Mouse (Mus musculus): Measurements from ENCODE around the gene R3hdm2.

The R3hdm2 gene

DNA sequence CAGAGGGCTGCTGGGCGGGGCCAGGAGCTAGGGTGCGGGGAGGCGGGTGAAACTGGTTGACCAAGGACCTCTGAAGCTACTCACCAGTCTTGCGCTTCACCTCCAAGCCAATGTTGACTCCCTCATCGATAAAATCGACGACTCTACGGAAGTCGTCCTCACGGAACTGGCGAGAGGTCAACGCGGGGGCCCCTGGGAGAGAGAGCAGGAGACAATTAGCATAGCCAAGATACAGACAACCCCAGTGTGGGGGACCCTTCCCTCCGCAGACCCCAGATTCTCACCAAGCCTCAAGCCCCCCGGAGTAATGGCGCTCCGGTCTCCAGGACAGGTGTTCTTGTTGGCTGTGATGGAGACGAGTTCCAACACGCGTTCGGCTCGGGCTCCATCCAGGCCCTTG is 137.8 kb downstream of the R3hdm2 start:
- DNase-seq (ENCODE audit: low read depth, low spot score), result no peak

DNA sequence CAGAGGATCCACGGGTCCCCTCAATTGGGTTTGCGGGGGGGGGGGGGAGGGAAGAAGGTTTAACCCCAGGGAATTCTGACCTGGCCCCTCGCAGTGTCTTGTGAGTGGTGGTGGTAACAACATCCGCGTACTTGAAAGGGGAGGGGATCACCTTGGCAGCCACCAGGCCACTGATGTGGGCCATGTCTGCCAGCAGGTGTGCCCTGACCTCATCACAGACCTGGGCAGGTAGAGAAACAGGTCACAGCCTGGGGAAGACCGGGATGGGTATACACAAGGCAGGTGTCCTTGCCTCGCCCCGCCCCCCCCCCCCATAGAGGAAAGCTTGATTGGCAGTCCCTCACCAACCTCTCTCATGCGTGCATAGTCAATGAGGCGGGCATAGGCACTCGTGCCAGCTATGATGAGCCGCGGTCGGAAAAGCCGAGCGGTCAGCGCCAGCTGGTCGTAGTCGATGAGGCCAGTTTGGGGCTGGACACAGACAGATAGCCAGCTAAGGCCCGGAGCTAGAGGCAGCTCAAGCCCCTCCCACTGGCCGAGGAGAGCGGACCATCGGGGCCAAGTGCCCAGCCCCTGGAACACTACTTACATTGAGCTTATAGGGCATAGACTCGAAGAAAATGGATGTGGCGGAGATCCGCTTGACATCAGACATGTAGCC is 139.0 kb downstream of the R3hdm2 start:
- DNase-seq (ENCODE audit: low read depth, low spot score), result no peak

DNA sequence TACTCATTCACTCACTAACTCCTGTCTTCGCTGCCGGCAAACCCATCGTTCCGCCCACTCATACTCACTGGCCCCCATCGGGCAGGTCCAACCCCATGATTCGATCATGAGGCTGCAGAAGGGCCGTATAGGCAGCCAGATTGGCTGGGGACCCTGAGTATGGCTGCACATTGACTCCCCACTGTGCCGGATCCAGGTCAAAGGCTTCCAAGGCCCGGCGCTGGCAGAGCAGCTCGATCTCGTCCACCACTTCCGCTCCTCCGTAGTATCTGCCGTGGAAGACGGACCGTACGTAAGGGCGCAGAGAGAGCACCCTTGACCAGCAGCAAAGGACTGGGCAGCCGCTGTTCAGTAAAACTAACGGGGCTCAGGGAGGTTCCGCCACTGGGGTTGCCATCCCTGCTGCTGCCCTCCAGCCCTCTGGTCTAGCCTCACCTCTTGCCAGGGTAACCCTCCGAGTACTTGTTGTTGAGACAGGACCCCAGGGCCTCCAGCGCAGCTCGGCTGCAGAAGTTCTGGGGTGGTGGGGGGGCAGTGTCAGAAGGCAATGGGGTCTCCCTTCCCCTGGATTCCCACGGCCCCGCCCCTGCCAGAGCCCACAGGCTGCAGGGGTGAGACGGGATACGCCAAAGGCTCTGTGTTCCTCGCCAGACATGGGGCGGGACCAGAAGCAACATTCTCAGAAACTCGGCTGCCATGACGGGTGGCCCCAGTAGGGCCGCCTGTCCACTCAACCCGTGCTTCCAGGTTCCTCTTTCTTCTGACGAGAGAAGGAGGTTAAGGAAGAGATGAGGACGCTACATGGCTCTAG is 140.0 kb downstream of the R3hdm2 start:
- no peak for DNase-seq (ENCODE audit: low read depth, low spot score)

DNA sequence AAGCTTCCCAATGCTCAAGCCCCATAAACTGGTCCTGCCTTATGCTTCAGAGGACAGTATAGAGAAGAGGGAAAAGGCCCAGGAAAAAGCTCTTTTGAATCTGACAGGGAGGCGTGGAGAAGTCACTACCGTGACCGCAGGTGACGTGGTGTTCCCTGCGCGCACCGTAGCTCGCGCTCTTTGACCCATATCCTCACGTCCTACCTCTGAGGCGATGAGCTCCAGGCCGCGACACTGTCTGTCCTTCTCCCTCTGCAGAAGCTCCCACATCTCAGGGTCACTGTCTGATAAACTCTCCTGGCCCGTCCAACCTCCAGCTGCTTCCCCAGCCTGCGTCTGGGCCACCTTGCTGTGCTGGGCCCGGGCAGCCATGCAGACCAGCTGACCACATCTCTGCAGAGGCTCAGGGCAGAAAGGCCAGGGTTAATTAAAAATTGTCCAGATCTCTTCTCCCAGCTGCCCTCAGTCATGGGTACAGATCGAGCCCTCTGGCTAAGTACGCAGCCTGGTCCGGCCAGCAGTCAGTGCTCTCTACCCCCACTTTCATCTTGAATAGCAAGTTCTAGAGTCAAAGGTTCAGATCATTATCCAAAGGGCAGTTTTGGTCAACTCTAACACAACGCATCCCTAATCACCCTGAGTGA is 140.7 kb downstream of the R3hdm2 start:
- DNase-seq (ENCODE audit: low read depth, low spot score), result no peak

DNA sequence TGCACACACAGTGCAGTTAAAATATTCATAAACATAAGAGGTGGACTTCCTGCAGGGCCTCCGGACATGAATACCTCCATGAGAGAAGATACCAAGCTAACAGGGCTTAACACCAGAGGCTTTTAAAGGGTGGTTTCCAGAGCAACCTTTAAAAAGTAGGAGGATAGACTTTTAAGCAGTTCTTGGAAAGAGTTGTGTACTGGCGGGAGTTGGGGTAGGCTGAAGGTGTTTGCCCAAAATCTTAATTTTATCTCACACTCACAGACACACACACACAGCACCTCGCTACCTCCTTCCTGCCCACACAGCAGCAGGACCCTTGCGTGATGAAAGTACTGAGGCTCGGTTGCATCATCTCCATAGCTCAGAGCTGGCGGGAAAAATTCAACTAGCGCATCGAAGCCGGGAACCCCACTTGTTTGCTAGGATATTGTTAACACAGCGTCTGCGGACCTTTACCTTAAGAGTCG is 141.5 kb downstream of the R3hdm2 start:
- DNase-seq (ENCODE audit: low read depth, low spot score), result no peak

DNA sequence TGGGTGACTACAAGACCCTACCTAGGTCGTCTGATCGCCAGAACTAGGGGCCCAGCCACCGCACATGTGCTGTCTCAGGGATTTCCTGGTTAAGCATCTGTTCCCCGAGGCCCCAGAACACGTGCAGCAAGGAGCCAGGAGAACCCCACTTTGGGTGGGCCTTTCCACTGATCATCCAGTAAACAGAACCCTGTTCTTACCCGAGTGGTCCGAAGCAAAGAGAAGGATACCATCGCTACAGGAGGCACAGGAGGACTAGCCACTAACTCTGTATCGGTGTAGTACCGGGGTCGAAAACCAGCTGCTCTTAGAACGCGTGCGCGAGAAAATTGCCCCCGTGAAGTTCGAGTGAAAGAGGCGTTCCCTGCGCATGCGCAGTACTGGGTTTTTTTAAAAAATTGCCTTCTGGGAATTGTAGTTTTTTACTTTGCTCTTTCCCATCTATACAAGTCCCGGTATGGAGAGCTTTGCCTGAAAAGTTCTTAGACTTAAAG is 142.0 kb downstream of the R3hdm2 start, which contains the start of gene Shmt2:
Shmt2 (minus strand) TSS at position 357 of the 494 bp plus-strand sequence.
- DNase-seq (ENCODE audit: low read depth, low spot score), result peak; percentile 97

DNA sequence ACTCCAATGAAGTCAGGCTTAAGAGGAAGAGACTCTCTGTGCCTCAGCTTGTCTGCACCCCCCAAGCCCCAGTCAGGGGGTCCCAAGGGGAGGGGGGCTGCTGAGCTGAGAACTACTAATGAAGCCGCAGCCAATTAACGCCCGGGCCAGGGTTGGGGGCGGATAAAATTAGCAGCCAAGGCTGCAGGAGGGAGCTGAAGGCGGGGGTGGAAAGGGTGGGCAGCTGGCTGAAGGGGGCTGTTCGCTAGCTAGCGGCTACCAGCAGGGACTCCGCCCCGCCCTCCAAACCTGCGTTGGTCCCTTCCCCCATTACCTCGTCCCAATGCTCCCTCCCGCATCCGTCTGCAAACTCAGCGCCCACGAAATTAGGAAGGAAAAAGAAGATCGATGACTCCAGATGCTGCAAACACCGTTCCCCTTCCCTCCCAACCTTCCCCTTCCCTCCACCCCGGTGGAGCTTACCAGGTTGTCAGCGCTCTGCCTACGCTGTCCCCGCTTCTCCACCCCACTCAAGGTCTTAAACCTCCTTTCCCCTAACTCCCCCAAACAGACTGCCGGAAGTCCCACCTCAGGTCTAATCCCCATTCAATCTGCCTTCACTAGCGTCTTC is 144.6 kb downstream of the R3hdm2 start:
- DNase-seq (ENCODE audit: low read depth, low spot score), result no peak

DNA sequence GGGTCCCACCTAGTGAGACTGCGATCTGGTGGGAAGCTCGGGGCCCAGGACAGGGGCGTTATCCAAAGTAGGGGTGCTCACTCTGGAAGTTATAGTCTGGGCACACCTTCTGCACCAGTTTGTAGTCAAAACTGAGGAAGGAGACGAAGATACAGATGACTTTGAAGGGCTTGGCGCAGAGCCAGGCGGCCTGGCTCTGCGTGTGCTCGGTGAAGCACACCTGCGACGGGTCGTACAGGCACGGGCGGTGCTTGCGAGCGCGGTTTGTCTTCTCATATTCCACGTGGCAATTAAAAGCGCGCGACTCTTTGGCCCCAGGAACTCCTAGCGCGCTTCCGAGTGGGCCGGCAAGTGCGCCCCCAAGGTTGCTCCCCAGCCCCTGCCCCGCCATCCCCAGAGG is 145.9 kb downstream of the R3hdm2 start:
- DNase-seq (ENCODE audit: low read depth, low spot score), result no peak

DNA sequence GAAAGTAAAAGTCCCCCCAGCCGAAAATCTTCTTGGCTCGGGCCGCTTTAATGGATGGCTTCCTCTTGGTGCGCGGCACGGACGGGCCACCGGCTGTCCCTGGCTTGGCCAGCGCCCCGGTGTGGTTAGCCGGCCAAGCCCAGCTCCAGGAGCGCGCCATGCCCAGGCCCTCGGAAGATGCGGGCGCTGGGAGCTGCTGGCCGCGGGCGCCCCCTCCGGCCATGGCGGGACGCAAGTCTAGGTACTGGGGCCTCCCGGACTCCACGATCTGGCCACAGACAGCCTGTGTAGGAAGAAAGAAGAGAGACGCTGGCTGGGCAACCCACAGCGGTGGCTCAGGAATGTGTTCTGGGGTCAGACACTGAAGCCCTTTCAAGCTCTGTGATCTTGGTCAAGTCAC is 146.6 kb downstream of the R3hdm2 start:
- peak; percentile 68 for DNase-seq (ENCODE audit: low read depth, low spot score)

DNA sequence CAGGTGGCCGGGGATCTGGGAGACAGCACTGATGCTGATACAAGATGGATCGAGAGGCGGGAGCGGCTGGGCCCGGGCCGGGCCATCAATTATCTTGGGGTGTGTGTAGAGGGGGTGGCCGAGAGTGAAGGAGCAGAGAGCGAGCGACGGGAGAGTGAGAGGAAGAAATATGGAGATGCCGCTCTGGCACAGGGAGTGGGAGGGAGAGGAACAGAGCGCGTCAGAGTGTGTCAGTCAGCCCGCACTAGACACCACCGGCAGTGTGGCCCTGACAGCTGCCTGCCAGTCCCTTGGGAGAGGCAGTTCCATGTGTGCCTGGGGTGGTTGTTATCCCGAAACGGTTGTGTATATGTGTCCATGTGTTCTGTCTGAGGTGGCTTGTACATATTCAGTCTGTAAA is 147.4 kb downstream of the R3hdm2 start:
- no peak for DNase-seq (ENCODE audit: low read depth, low spot score)

DNA sequence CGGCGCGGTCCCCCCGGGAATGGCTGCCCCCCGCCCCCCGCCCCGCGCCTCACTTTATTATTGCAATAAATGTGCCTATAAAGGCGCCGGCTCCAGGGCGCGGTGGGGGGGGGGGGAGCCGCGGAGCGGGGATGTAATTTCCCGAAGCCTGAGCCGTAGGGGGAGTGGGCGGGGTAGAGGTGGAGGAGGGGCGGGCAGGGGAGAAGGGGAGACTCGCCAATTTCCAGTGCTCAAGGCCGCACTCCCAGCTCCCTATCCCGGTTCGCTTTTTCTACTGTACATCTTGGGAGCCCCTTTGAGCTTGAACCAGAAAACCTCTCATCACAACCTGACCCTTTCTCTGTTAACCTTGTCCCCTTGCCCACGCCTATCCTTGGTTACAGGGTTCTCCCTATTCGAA is 150.8 kb downstream of the R3hdm2 start:
- DNase-seq (ENCODE audit: low read depth, low spot score), result no peak

DNA sequence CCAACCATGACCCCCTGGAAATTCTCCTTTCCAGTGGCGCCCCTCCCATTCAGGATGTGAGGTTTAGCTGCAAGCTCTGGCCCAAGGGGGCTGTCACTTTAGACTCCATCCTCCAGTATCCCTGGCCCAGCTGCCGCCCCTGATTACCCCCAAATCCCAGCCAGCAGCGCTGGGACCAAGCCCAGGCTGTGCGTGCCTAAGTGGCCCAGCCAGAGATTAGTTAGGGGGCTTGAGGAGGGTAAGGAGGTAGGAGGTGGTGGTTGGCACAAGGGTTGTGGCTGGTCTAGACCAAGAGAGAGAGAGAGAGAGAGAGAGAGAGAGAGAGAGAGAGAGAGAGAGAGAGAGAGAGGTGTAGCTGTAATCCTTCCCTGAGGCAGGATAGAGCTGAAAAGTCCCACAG is 151.4 kb downstream of the R3hdm2 start:
- no peak for DNase-seq (ENCODE audit: low read depth, low spot score)

DNA sequence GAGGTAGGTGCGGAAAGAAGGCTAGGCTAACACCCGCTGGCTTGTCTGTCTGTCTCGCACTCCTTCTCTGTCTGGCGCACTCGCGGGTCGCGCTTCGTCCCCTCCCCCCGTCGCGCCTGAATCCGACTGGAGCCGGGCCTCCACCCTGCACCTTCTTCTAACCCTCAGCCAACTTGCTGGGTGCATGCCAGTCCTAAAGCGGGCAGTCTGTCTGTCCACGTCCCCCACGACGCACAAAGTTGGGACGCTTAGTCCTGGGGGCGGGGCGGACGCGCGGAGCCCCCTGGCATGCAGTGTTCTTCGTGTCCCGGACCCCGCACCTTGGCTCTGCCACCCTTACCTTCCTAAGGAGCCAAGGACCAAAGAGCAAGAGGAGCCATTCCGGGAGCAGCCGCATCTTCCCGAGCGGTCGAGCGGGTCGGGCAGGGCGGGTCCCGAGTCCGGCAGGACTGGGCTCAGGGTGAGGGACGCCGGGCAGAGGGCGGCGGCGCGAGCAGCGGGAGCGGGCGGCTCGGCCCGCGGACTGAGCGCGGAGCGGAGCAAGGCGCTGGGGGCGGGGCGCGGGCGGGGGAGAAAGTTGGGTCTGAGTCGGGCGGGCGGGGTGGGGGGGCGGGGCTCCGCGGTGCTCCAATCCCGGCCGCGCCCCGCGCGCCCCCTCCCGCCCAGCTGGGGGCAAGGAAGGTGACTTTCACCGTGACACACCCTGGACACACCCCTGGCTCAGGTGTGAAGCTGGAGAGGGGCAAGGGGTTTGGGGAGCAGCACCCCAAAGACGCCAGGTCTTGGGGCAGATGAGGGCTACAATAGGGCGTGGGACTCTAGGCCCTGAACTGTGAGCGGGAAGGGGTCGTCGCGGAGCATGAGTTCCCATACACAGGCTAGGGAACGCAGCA is 154.2 kb downstream of the R3hdm2 start, which contains the start of gene Nxph4:
Nxph4 (minus strand) TSS at position 524 of the 893 bp plus-strand sequence.
- DNase-seq (ENCODE audit: low read depth, low spot score), result no peak

DNA sequence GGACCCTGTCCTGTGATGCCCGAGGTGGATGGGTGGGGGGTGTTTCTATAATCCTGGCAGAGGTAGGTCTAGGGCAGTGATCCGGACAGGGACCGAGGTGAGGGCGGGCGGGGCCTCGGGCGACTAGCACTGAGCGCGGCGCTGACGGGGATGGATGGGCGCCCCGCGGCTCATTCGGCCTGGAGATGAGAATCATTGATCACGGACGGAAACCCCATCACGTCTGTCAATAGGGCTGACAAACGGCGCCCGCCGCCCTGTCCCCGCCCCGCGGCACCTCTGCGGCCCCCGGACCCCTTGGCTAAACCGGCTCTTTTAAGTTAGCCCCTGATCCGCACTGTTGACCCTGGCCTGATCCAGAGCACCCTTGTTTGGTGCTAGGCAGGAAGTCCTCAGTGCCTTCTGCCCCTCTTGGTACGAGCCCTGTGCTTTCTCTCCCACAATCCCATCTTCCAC is 154.8 kb downstream of the R3hdm2 start:
- DNase-seq (ENCODE audit: low read depth, low spot score), result no peak

DNA sequence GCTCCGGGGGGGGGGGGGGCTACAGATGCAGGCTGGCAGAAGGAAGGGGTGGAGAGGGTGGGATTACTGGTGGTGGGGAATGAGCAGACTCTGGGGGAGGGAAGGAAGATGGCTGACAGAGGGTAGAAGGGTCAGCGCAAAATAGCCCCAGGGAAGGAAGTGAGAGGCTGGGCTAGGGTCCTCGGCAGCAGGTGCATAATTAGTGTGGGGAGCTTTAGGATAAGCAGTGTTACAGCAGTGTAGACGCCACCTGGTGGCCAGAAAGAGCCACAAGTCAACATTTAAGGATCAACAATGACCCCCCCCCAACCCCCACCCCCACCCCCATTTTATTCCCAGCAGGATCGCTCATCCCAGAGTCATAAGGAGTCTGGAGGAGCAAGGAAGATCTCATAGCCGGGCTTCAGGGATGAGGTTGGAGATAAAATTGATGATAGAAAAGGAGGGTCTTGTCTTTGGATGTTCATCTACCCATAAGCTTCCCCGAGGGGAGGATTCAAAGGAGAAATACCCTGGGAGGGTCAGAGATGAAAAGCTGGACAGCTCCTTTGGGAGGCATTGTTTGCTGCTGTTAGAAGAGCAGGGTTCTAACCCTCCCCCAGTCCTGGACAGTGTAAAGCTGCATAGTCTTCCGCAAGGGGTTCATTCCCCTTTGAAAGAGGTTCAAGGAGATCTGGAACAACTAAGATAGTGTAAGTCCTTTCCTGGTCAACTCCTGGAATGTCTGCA is 156.6 kb downstream of the R3hdm2 start:
- DNase-seq (ENCODE audit: low read depth, low spot score), result peak; percentile 75

DNA sequence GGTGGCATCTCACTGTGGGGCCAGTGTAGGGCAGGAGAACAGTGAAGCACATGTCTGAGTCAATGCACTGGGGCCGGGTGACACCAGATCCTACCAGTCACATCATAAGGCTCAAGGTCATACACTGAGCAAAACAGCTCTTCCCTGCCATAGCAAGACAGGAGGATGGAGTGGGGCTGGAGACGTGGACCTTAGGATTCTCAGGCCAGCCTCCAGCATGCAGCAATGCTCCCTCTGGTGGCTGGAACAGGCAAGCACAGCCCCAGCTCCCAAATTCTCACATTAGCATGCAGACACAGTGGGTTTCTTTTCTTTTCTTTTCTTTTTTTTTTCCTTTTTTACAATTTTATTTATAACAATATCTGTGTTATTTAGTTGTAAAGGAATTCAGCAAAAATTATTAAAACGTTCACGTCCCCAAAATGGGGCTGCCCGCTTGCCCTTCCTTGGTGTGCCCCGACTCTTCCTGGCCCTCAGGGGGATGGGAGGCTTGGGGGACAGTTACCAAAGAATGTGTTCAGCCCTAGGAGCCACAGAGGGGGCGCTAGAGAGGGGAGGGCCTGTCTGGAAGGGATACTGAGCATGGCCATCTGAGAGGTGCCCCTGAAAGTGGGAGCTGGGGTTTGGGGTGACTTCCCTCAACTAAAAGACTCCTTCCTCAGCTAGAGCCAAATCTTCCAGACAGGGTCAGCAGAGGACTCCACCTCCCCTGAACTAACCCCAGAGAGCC is 157.9 kb downstream of the R3hdm2 start:
- DNase-seq (ENCODE audit: low read depth, low spot score), result peak; percentile 83

DNA sequence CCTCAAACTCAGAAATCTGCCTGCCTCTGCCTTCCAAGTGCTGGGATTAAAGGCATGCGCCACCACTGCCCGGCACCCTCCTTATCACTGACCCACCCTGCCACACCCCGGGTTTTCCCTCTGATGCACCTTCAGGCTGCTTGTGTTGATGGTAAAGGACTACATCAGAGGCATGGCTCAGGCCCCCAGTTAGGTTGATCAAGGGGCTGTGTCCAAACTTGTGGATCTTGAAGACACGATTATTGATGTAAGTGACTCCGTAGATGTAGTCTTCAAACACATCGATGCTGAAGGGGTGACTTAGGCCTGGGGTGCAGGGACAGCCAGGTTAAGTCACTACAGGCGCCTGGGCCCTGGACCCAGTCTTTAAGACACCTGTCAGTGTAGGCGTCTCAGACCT is 161.4 kb downstream of the R3hdm2 start:
- DNase-seq (ENCODE audit: low read depth, low spot score), result no peak

DNA sequence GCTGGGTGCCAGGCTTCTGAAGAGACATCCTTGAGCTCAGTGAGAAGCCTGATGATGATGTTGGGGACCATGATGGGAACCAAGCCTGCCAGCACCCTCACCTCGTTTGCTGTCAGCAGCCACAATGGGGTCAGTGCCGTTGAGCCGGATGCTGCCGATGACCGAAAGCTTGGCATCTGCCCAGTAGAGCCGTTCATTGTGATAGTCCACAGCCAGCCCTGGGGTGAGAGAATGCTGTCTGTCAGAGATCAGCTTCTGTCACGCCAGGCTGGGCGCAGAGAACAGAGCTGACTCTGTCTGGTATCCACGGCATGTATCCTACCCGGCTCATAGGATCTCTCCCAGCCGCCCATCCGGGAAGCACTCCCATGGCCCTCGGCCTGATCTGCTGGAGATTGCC is 162.0 kb downstream of the R3hdm2 start:
- no peak for DNase-seq (ENCODE audit: low read depth, low spot score)

DNA sequence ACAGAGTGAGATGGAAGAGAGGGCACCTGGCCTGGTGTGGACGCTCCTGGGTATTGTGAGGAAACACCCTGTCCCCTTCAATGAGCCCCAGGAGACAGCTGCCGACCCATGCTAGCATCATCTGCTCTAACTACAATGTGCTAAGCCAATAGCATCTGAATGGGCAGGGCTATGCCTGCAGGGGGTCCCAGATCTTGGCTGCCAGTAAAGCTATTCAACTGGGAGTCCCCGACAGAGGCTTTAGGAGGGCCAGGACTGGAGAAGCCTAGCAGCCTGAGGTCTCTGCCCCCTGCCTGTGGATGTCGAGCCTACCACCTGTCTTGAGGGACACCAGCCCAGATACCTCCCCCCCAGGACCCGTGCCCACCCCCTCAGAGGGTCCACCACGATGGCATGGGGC is 162.6 kb downstream of the R3hdm2 start:
- DNase-seq (ENCODE audit: low read depth, low spot score), result no peak

Measured in mesoderm, embryonic 11.5 days (tissue).